Mouse (Mus musculus): ENCODE data around the gene Stmn3. TPM values are rescaled to one million over a fixed set of nuclear protein-coding genes. Genes with fewer than 3 reads are reported as not detected.
A peak's percentile ranks its signal among the peaks of the same experiment; 100 is the strongest.

Stmn3 gene
- total and polyA plus RNA-seq, 3 experiments: not detected

GRCm38 (mm10) chr2:181356780-181357179, 42.5 kb upstream of the Stmn3 start:
- H3K4me2 ChIP-seq (ENCODE audit: insufficient read depth, low read depth, poor library complexity, severe bottlenecking): no peak overlapping the region
- H3K9me3 ChIP-seq (replicated peaks; ENCODE audit: low read length): no peaks in the 10 kb centered on the region
- TF ChIP-seq POLR2AphosphoS2 (IDR thresholded peaks at IDR 0.05; ENCODE audit: low read depth, low read length) (peak; percentile 70; the same call in 1 of the 2 replicates), MEF2A (IDR thresholded peaks at IDR 0.05; ENCODE audit: borderline replicate concordance, low read depth, low read length) (no peak), ZMIZ1 (IDR thresholded peaks at IDR 0.05; ENCODE audit: low read depth, low read length) (peak; percentile 36; the same call in 1 of the 2 replicates)
- H3K4me3 ChIP-seq (replicated peaks in 1 of 3; ENCODE audit: low read depth in 2 of 3, low read length in 2 of 3, poor library complexity in 1 of 3): no peak overlapping the region
- no peak overlapping the region for H3K27ac ChIP-seq (ENCODE audit: insufficient read depth, low read depth)
- dilution Hi-C loops (cut with MboI; ENCODE audit: extremely low pct_ligation_motif_present, extremely low pct_unique_long_range_greater_than_20kb, low sequenced_read_pairs) (no loop called here), in situ Hi-C loops (cut with MboI; ENCODE audit: low pct_ligation_motif_present, low pct_unique_long_range_greater_than_20kb, low sequenced_read_pairs) (loop anchor here (25.0 kb wide), 1 partner anchor 644 kb away; the partner anchor contains the start of genes Dido1 and Gid8)
- peaks cover 0 to under 1% of the 10 kb centered on the region in 2 experiments; a peak in 1 of 4 replicates for H3K4me1 ChIP-seq (ENCODE audit: control insufficient read depth in 1 of 2, insufficient read depth in 2 of 2)
- H3K27me3 ChIP-seq (replicated peaks): no peaks in the 10 kb centered on the region
- no peak overlapping the region for H3K9ac ChIP-seq (ENCODE audit: insufficient read depth, low read depth)
- DNase-seq (ENCODE audit: extremely low read depth): no peak
- no peaks in the 10 kb centered on the region for H3K79me2 ChIP-seq (replicated peaks; ENCODE audit: control insufficient read depth, extremely low read depth, insufficient read depth, poor library complexity, severe bottlenecking)
- H3K36me3 ChIP-seq (replicated peaks in 1 of 2; ENCODE audit: control insufficient read depth in 1 of 2, insufficient read depth in 1 of 2, low read length in 1 of 2): peaks cover 91 to 100% of the 10 kb centered on the region in 2 experiments

- Histone ChIP-seq H3K4me2 (ENCODE audit: insufficient read depth, low read depth, poor library complexity, severe bottlenecking) (no peak overlapping the region), H3K4me1 (ENCODE audit: control insufficient read depth in 1 of 2, insufficient read depth in 2 of 2) (no peaks in the 10 kb centered on the region), H3K27ac (ENCODE audit: insufficient read depth, low read depth) (no peak overlapping the region), H3K9me3 (replicated peaks; ENCODE audit: low read length) (no peaks in the 10 kb centered on the region), H3K79me2 (replicated peaks; ENCODE audit: control insufficient read depth, extremely low read depth, insufficient read depth, poor library complexity, severe bottlenecking) (no peaks in the 10 kb centered on the region), H3K27me3 (replicated peaks) (no peaks in the 10 kb centered on the region), H3K36me3 (replicated peaks in 1 of 2; ENCODE audit: control insufficient read depth in 1 of 2, insufficient read depth in 1 of 2, low read length in 1 of 2) (peaks cover 68 to 89% of the 10 kb centered on the region in 2 experiments), H3K4me3 (replicated peaks in 1 of 3; ENCODE audit: low read depth in 2 of 3, low read length in 2 of 3, poor library complexity in 1 of 3) (no peak overlapping the region), H3K9ac (ENCODE audit: insufficient read depth, low read depth) (no peak overlapping the region)
- no peak for DNase-seq (ENCODE audit: extremely low read depth)
- dilution Hi-C loops (cut with MboI; ENCODE audit: extremely low pct_ligation_motif_present, extremely low pct_unique_long_range_greater_than_20kb, low sequenced_read_pairs) (no loop called here), in situ Hi-C loops (cut with MboI; ENCODE audit: low pct_ligation_motif_present, low pct_unique_long_range_greater_than_20kb, low sequenced_read_pairs) (no loop called here)
- TF ChIP-seq CTCF (conservative IDR thresholded peaks at IDR 0.05 in 1 of 2, IDR thresholded peaks at IDR 0.05 in 1 of 2; ENCODE audit: low read depth in 2 of 2, low read length in 2 of 2): no peak
- TF ChIP-seq NRF1 (IDR thresholded peaks at IDR 0.05; ENCODE audit: low read depth, low read length): no peak
- TF ChIP-seq UBTF (IDR thresholded peaks at IDR 0.05; ENCODE audit: low read depth, low read length): no peak
- TF ChIP-seq MAFK (IDR thresholded peaks at IDR 0.05; ENCODE audit: insufficient replicate concordance, low read length): no peak
- no peak for TF ChIP-seq CHD2 (IDR thresholded peaks at IDR 0.05; ENCODE audit: low read length)
- TF ChIP-seq ZKSCAN1 (IDR thresholded peaks at IDR 0.05; ENCODE audit: borderline replicate concordance, low read depth, low read length): no peak
- no peak for TF ChIP-seq JUN (IDR thresholded peaks at IDR 0.05; ENCODE audit: insufficient read depth, low read depth, low read length)
- no peak for TF ChIP-seq ELF1 (IDR thresholded peaks at IDR 0.05; ENCODE audit: low read depth, low read length)
- TF ChIP-seq MXI1 (IDR thresholded peaks at IDR 0.05; ENCODE audit: low read depth, low read length): no peak
- no peak for TF ChIP-seq BHLHE40 (IDR thresholded peaks at IDR 0.05; ENCODE audit: low read depth, low read length)
- no peak for TF ChIP-seq ZNF384 (IDR thresholded peaks at IDR 0.05; ENCODE audit: low read depth, low read length)
- no peak for TF ChIP-seq PAX5 (IDR thresholded peaks at IDR 0.05; ENCODE audit: low read length)
- no peak for TF ChIP-seq MYC (IDR thresholded peaks at IDR 0.05; ENCODE audit: low read depth, low read length)
- no peak for TF ChIP-seq MEF2A (IDR thresholded peaks at IDR 0.05; ENCODE audit: borderline replicate concordance, low read depth, low read length)
- no peak for TF ChIP-seq ETS1 (conservative IDR thresholded peaks at IDR 0.05; ENCODE audit: low read depth, low read length)
- no peak for TF ChIP-seq TCF12 (IDR thresholded peaks at IDR 0.05; ENCODE audit: low read depth, low read length)
- TF ChIP-seq USF2 (conservative IDR thresholded peaks at IDR 0.05; ENCODE audit: low read depth, low read length): no peak
- TF ChIP-seq MAZ (IDR thresholded peaks at IDR 0.05; ENCODE audit: low read depth, low read length): no peak
These were observed 28.5 kb upstream of the Stmn3 start for GRCm38 (mm10) chr2:181342766-181343165.

All from CH12.LX (cell line).